Mouse (Mus musculus): ENCODE data around the gene Chrne.

Gene Chrne

DNA sequence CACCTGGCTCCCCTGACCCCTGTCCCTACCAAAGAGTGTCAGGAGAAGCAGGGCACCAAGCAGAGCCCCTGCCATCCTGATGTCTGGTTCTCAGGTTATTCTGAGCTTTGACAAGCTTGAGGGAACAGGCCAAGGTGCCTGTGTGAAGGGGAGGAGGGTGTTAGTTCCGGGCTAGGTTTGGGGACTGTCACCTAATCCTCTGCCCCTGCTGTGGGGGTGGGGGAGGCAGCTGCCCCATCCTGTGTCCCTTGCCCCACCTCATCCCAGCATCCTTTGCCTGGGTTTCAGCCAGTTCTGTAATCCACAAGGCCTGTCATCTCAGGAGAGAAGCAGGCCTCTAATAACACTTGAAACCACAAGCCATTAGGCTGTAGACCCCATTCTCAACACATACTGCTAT lies at the start of gene Chrne:
Chrne (minus strand) TSS at position 116 of the 400 bp plus-strand sequence.
- DNase-seq (ENCODE audit: extremely low spot score, low read depth, low spot score) = no peak

DNA sequence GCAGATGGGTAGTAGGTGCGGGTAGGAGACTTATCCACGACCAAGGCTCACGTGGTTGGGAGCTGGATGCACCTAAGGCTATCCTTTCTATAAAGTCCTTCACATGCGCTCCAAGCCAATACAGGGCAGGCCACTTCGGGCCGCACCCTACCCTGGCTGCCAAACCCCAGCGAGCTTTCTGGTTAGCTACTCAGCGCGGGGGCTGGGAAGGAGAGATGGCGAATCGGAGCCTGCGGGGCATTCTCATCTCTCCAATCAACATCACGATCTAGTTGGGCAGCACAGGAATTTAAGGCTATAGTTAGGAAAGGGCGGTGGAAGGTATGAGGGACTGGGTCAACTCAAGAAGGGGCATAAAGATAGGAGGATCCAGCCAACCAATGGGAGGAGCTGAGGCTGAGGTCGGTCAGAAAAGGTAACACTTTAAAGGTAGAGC lies 49.3 kb upstream of the Chrne start:
- DNase-seq (ENCODE audit: extremely low spot score, low read depth, low spot score) = no peak

DNA sequence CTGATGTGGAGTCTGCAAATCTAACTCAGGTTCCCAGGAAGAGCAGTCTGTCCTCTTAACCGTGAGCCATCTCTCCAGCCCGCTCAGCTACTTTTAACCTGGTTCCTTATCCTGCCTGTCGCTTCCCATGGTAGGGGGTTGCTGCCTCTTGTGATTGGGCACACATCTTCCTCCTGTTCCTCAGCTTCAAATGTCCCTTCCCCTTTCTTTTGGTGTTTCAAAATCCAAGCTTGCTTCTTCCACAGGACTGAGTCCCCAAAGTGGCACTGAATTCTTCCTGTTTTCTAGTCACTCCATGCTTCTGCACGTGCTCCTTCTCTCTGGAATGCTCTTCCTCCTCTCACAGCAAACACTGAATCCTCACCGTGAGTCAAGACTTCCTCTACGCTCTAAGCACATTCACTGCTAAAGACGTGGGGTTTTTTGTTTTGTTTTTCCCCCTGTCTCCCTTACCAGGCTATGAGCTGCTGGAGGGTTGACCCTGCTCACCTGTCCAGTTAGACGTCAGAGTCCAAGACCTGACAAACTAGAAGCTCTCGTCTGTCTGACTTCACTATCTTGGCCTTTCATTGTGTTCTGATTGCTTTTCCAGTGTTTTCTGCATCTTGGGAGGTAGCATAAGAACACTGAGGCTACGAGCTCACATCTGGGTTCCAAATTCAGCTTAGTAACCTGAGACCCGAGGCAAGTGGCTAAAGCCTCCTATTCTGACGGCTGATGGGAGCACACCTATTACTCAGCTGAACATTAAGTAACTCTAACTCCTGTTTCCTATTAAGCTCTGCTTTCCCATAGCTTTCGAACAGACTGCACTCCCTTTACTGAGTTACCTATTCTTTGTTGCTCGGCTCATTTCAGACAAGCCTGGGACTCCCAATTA lies 48.5 kb upstream of the Chrne start:
- DNase-seq (ENCODE audit: extremely low spot score, low read depth, low spot score) = no peak

DNA sequence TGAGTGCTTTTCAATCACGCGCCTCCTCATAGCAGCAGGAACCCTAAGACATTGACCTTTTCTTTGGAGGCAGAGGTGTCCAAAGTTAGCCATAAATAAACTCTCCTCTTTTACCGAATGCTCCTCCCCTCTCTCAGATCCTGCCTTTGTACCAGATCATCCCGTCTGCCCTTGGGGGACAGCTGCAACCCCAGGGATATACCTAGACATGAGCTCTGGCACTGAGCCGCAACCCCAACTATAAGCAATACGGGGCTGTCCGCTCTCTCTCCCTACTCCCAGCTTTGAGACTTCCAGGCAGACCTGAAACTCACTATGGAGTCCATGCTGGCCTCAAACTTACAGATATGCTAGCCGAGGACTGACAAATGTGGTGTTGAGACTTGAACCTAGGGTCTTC lies 47.7 kb upstream of the Chrne start:
- DNase-seq (ENCODE audit: extremely low spot score, low read depth, low spot score) = no peak

DNA sequence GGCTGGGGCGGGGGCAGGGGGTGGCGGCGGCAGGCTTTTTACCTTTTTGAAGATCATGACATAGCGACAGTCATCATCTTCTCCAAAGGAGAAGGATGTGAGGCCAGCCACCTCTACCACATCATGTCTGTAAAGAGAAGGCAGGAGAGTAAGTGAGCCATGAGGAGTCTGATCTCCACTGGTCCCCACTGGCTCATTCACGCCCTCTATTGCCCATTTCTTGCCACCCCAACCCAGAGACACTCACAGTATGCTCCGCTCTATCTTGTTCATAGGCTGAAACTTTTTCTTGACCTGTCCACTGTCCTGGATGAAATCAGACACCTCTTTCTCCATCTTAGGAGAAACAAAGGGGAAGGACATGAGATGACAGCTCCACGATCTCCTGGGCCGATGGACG lies 45.7 kb upstream of the Chrne start:
- no peak for DNase-seq (ENCODE audit: extremely low spot score, low read depth, low spot score)

DNA sequence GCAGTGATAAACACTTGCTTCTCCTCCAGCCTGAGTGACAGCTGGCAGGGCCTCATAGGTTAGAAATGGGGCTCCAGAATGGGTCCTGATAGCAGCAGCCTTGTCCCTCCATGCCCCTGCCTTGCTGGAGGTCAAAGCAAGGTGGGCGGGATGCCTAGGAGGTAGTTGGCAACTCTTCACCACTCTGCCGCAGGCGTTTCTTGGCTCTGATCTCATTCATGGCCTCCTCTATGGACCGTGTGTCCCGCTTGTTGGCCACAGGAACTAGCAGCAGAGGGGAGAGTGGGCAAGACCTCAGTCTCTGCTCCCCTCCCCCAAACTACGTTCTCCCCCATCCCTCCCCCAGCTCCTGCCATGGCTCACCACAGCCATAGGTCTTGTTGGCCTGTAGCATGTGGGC lies 44.9 kb upstream of the Chrne start:
- DNase-seq (ENCODE audit: extremely low spot score, low read depth, low spot score) = no peak

DNA sequence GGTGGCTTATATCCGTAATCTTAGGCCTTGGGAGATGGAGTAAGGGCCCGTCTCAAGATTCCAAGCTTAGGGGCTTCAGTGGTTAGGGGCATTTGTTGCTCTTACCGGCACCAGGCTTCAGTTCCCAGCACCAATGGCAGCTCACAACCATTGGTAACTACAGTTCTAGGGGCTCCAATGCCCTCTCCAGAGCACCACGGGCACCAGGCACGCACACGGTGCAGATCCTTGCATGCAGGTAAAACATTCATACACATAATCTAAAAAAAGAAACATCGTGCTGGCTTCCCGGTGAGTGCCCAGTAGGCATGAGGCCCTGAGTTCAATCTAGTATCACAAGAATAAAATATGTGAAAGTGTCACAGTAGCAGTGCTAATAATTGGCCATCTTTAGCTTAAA lies 44.1 kb upstream of the Chrne start:
- no peak for DNase-seq (ENCODE audit: extremely low spot score, low read depth, low spot score)

DNA sequence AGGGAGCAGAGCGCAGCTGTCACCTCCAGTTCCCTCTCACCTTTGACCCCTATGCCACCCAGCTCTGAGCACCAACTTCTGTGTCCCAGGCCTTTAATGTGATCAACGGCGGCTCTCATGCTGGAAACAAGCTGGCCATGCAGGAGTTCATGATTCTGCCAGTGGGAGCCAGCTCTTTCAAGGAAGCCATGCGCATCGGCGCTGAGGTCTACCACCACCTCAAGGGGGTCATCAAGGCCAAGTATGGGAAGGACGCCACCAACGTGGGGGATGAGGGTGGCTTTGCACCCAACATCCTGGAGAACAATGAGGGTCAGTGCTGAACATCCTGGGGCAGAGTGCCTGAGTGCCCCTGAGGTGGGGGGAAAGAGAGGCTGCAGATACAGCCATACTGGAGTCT lies 41.6 kb upstream of the Chrne start:
- no peak for DNase-seq (ENCODE audit: extremely low spot score, low read depth, low spot score)

DNA sequence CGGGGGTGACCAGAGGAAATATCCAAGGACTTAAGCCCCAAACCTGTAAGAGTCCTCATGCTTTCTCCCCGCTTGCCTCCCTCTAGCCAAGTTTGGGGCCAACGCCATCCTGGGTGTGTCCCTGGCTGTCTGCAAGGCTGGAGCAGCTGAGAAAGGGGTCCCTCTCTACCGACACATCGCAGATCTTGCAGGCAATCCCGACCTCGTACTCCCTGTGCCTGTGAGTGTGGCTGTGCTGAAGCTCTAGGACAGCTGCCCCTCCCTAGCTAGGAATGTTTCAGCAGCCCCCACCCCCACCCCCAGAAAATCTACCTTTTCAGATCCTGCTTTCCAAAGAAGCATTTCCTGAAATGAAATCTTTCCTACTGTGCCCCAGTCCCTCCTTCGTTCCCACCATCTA lies 39.9 kb upstream of the Chrne start:
- DNase-seq (ENCODE audit: extremely low spot score, low read depth, low spot score) = no peak

DNA sequence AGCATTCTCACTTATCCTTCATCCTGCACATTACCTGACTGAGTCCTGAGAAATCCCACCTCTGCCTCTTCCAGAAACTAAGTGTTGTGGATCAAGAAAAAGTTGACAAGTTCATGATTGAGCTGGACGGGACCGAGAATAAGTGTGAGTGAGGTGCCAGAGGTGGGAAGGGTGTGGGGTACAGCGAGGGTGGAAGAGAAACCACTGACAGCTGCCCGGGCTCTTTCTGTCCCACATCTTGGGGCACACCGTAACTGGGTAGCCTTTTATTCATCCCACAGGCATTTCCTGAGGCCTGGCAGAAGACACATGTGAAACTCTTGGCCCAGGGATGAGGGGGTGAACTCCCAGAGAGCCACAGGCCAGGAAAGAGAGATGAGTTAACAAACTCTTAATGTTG lies 39.5 kb upstream of the Chrne start:
- DNase-seq (ENCODE audit: extremely low spot score, low read depth, low spot score) = no peak

DNA sequence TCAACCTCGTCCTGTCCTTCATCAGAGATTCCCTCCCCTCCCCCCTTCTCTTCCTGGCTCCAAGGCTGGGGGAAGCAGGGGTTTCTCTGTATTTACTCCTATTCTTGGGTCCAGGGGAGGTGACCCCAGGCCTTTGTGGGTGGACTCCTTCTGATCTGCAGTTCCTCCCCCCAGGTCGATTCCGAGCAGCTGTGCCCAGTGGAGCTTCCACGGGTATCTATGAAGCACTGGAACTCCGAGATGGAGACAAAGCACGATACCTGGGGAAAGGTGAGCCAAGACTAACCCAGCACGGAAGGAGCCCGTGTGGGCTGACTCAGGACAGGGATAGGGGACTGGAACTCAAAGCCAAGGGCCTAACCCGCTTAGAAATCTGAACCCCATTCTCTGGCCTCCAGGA lies 39.0 kb upstream of the Chrne start:
- no peak for DNase-seq (ENCODE audit: extremely low spot score, low read depth, low spot score)

DNA sequence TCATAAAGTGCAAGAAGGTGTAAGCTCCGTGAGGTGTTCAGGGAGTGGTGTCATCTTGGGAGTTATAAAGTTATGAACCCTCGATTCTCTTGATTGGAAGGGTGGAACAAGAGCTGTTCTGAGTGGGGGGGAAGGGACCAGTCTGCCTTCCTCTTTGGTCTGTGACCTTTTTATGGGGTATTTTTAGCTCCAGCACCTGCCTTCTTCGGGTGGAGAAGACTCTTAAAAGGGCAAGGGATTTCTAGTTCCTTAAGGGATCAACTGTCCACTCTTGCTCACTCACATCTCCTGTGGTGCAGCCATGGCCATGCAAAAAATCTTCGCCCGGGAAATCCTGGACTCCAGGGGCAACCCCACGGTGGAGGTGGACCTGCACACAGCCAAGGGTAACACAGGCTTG lies 38.6 kb upstream of the Chrne start:
- DNase-seq (ENCODE audit: extremely low spot score, low read depth, low spot score) = no peak

DNA sequence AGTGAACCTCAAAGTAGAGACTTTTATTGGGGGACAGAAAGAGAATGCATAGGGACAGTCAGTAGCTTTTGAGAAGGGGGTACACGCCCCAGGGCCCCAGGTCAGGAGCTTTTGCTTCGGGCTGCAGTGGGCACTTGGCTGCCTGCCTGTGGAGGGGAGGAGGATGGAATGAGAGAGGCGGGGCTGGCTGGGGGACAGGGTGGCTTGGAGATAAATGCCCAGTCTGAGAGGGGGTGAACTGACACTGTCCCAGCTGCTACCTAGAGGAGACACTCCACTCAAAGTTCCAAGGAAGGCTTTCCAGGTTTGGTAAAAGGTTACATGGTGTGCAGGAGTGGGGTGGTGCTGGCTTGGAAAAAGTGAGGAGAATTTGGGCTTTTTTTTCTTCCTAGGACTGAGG lies 37.9 kb upstream of the Chrne start, which contains the start of gene Eno3:
Eno3 (plus strand) TSS at position 239 of the 400 bp plus-strand sequence.
- DNase-seq (ENCODE audit: extremely low spot score, low read depth, low spot score) = no peak

DNA sequence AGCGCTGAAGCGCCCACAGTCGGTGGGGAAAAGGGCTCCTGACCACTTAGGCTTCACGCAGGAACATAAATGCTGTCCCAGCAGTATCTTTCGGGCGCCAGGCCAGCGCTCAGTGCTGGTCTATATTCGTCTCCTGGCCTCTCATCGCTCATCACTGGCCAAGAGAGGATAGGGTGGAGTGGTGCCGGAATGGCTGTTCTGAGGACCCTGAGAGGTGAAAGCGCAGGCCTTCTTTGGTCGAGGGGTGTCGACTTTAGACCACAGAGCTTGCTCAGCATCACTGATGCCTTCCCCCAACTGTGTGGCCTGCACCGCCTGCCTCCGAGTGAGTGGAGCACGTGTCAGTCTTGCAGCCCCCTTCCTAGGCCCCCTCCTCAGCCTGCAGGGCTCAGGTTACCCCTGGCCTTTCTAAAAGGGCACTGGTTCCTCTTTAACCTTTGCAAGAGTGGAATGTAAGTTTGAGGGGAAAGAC lies 37.5 kb upstream of the Chrne start:
- no peak for DNase-seq (ENCODE audit: extremely low spot score, low read depth, low spot score)

DNA sequence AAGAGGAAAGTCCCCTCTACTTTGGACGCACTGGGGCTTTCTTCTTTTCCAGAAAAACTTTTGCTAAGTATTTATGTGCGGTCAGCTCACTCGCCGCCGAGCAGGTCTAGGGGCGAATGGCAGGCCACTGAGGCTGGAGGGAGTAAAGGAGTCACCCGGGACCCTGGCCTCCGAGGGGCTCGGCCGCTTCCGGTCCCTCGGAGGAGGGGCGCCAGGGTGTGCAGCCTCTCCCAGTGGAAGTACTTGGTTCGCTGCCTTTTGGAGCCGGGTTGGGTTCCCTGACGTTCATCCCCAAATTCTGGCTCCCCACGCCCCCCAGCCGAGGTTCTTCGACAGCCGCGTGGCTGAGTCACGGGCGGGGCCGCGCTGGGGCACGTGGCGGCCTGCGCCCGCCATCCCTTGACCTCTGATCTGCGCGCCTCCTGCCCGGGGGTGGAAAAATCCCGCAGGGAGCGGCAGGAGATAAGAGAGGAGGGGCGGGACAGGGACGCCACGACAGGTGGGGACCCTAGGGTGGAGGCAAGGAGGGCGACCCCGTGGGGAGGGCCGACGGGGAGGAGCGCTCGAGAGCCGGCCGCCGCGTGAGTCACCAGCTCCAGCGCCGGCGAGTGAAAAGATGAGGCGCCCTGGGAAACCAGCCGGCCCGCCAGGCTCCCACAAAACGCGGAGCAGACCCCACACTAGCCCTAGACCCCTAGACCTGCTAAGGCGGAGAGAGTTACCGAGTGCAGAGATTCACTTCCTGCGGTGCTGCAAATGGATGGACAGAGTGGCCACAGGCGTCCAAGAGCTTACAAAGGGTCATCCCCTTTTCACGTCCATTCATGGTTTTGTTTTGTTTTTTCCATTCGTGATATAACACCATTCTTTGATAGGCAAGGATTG lies 36.8 kb upstream of the Chrne start:
- no peak for DNase-seq (ENCODE audit: extremely low spot score, low read depth, low spot score)

DNA sequence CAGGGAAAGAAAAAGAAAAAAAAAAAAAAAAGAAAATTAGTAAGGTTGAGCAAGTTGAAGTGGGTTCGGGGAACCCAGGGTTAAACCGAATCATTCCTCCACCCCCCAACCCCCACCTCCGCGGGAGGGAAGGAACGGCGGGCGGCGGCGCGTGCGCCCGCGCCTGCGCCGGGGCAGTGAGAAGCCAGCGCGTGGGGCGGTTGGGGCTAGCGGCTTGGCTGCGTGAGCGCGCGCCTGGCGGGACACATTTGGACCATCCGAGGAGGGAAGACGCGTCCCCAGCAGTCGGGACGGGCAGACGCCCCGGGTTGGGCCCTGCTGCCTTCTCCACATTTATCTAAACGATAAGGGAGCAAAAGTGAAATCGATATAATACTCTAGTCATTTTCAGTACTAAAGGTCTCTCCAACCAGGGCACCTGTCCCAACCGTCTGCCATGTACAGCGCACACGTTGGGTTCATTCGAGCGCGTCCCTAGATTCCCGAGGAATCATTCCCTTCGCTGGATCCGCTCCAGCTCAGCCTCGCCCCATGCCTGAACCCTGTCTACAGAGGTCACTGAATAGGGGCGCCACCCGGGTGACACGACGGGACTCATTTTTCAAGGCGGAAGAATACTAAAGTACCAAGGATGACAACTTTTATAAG lies 36.0 kb upstream of the Chrne start:
- no peak for DNase-seq (ENCODE audit: extremely low spot score, low read depth, low spot score)

DNA sequence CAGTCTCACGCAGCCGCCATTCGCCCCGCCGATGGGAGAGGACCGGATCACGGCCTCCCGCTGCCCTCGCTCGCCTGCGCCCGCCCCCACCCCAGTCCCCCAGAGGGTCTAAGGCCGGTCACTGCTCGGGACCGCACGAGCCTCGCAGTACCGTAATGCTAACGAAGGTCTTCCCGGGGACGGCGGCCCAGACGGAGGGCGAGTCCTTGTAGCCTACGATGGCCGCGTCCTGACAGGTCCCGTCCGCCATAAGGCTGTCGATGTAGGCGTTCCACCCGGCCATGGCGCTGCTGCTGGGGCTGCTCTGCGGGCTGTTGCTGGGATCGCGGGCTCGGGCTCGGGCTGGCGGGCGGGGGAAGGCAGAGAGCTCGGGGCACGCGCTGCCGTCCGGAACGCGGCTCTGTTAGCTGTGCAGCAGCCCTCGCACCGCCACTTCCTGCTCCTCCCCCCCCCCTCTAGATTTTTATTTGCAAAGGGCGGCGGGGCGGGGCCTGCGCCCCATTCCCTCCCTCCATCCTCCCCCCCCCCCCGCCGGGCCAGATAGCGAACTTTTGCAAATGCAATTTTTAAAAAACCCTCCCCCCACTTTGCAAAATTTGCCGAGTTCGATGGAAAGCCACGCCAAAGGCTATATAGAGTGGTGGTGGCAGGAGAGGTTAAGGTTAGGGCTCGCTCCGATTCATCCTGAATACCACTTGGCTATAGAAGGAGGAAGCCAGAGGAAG lies 35.3 kb upstream of the Chrne start, which contains the start of gene Pfn1:
Pfn1 (minus strand) TSS at position 447 of the 725 bp plus-strand sequence.
- no peak for DNase-seq (ENCODE audit: extremely low spot score, low read depth, low spot score)

DNA sequence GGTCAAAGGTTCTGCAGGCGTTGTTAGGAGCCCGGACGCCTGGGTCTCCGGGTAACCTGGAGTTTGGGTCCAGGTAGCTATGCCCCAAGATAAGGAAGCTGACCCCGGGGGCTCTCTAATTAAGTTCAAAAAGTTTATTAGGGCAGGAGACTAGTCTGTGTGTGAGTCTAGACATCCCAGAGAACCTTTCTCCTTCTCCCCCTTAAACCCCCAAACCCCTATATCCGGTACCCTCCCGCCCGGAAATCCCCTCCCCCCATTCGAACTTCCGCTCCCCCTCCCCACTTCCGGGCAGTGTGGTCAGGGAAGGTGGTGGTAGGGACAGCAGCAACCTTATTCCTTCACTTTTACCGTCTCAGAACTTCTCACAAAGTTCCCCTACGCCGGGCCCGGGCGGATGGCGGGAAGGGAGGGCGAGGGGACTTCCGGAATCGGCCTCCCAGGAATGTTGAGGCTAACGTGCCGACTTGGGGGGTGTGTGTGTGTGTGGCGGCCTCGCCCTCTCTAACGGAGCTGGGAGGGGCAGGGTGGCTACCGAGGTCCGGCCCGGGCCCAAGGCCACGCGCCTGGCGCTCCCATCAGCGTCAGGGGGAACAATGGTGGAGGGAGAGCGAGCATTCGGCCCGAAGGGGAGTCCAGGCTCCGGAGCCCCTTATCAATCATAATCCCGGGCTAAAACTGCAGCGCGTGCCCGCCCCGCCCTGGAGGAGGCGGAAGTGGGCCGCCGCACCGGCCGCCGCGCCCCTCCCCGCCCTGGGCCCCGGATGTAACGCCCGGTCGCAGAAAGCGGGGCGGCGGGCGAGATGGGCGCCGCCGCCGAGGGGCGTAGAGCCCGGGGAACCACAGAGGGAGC lies 34.6 kb upstream of the Chrne start:
- DNase-seq (ENCODE audit: extremely low spot score, low read depth, low spot score) = no peak

DNA sequence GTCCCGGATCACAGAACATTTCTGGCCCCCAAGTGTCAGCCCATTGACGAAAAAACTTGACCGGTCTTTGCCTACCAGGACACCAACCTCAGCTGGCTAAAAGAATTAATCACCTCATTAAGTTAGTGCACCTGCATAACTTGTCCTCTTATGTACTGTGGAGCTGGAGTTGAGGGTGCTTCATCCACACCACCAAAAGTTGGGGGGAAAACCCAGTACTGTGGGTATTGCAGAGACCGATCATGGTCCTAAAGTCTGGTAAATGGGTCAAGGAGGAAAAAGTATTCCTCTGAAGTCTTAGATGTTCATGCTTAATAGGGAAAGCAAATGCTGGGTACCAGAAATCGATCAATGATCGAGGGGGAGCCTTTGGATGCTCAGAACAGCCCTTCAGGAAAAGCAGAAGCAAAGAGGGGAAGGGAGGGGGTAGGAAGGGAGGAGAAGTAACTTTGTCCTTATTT lies 33.9 kb upstream of the Chrne start:
- DNase-seq (ENCODE audit: extremely low spot score, low read depth, low spot score) = no peak
